Mouse (Mus musculus) testis, adult 2 months (tissue): ENCODE data around the gene Mc3r.

Source experiments
- CTCF ChIP-seq: fragments of 200-500 bp; IDR thresholded peaks from 2 replicates; pipeline ENCODE4 v1.5.1; 2012; ENCODE audit warnings: low read depth, mild to moderate bottlenecking, inconsistent platforms, low read length, moderate library complexity; ENCODE audit not compliant: control insufficient read depth, insufficient read depth, insufficient replicate concordance
- POLR2A ChIP-seq: fragments of 200-500 bp; IDR thresholded peaks from 2 replicates; pipeline ENCODE4 v1.6.1; 2012; ENCODE audit warnings: low read depth, mild to moderate bottlenecking, inconsistent platforms, low read length, moderate library complexity; ENCODE audit not compliant: control insufficient read depth

DNA sequence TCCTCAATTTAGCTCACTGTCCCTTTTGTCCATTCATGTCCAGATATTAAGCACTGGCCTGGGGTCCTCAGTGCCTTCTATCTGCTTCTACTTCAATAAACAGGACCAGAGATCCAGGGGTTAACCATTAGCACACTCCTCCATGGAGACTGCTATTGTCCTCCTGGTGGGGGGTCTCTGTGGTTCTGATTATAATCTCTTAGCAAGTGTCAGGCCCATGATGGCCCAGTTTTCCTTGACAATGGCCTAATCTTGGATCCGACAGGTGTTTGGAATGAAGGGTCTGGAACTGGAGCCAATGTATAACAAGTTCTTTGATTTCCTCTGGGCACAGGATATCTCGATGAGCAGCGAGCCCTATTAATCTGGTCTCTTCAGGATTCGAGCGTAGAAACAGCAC, 10.1 kb upstream of the Mc3r start:
- TF ChIP-seq CTCF (no peak), POLR2A (no peak)
